Mouse (Mus musculus): ENCODE data around the gene Dpep3.

- TF ChIP-seq CTCF (IDR thresholded peaks at IDR 0.05; ENCODE audit: extremely low read depth, insufficient read depth, low read length) (no peak), POLR2A (IDR thresholded peaks at IDR 0.05; ENCODE audit: extremely low read depth, insufficient read depth, low read length) (no peak)
Observed at GRCm38 (mm10) chr8:106018039-106018438, 38.8 kb upstream of the Dpep3 start.
